Mouse (Mus musculus) liver, embryonic 15.5 days (tissue): ENCODE data around the gene Golga5. TPM values are rescaled to one million over a fixed set of nuclear protein-coding genes. Genes with fewer than 3 reads are reported as not detected.

Experiments
- ATAC-seq: fragments of 200-750 bp; cut with Nextera tagmentation; 2 replicates; pipeline ENCODE4 v1.8.0; 2017; ENCODE audit warnings: moderate number of reproducible peaks, mild to moderate bottlenecking, moderate library complexity; ENCODE audit not compliant: insufficient read depth
- H3K27ac ChIP-seq: fragments of 300-500 bp; sonication (generic); replicated peaks from 2 replicates; pipeline ENCODE4 v1.5.1; 2015; ENCODE audit warnings: mild to moderate bottlenecking, inconsistent platforms
- H3K27me3 ChIP-seq: fragments of 300-500 bp; sonication (generic); 2 replicates; pipeline ENCODE4 v1.6.1; 2015; ENCODE audit warnings: mild to moderate bottlenecking, inconsistent platforms
- H3K36me3 ChIP-seq: fragments of 300-500 bp; sonication (generic); replicated peaks from 2 replicates; pipeline ENCODE4 v1.6.1; 2015; ENCODE audit warnings: moderate library complexity, mild to moderate bottlenecking, inconsistent platforms
- H3K4me1 ChIP-seq: fragments of 300-500 bp; sonication (generic); replicated peaks from 2 replicates; pipeline ENCODE4 v1.6.1; 2015; ENCODE audit warnings: inconsistent platforms
- H3K4me2 ChIP-seq: fragments of 300-500 bp; sonication (generic); 2 replicates; pipeline ENCODE4 v1.6.1; 2015; ENCODE audit warnings: moderate library complexity, mild to moderate bottlenecking, inconsistent platforms
- H3K4me3 ChIP-seq: fragments of 300-500 bp; sonication (generic); replicated peaks from 2 replicates; pipeline ENCODE4 v1.5.1; 2015; ENCODE audit warnings: mild to moderate bottlenecking, inconsistent platforms
- H3K9ac ChIP-seq: fragments of 300-500 bp; sonication (generic); 2 replicates; pipeline ENCODE4 v1.6.1; 2015; ENCODE audit warnings: moderate library complexity, mild to moderate bottlenecking, inconsistent platforms
- H3K9me3 ChIP-seq: fragments of 300-500 bp; sonication (generic); replicated peaks from 2 replicates; pipeline ENCODE4 v1.6.1; 2016; ENCODE audit warnings: inconsistent platforms
- WGBS: fragments of 180-500 bp; shearing (Covaris S2); methylation state at CpG from one replicate; pipeline ENCODE4 v1.1.7; 2015; ENCODE audit warnings: mixed read lengths; ENCODE audit not compliant: insufficient replicate concordance; 5-methylcytosine and 5-hydroxymethylcytosine counted together
- polyA plus RNA-seq: library from polyadenylated mRNA; unstranded; fragments of >200 nt; fragmentation: Nextera tagmentation; extraction: Ambion mirVana; gene quantifications from 2 replicates; pipeline ENCODE4 v1.2.1, GENCODE M21; 2015

Gene Golga5
- polyA plus RNA-seq, 1 experiment from 2014 or later = 12.5 TPM

GRCm38 (mm10) chr12:102540278-102540677 lies 71.3 kb downstream of the Golga5 start:
- Histone ChIP-seq H3K9ac (no peak overlapping the region), H3K9me3 (no peaks in the 10 kb centered on the region), H3K27ac (no peak overlapping the region), H3K27me3 (0 out of 2 replicates have a peak, but pooled peaks cover 3% of the 10 kb centered on the region), H3K4me3 (no peak overlapping the region), H3K36me3 (no peaks in the 10 kb centered on the region), H3K4me2 (no peak overlapping the region), H3K4me1 (no peaks in the 10 kb centered on the region)
- no peak for ATAC-seq
- 51% methylated on average over 8 of the region's 8 CpGs for WGBS

- no peak overlapping the region for H3K9ac ChIP-seq
- H3K4me3 ChIP-seq = no peak overlapping the region
- no peak for ATAC-seq
- no peak overlapping the region for H3K4me2 ChIP-seq
- H3K27ac ChIP-seq = no peak overlapping the region
- 0 out of 2 replicates have a peak, but pooled peaks cover 3% of the 10 kb centered on the region for H3K27me3 ChIP-seq
- WGBS = 84% methylated on average over 7 of the region's 7 CpGs
- H3K9me3 ChIP-seq = no peaks in the 10 kb centered on the region
- H3K4me1 ChIP-seq = no peaks in the 10 kb centered on the region
- H3K36me3 ChIP-seq = no peaks in the 10 kb centered on the region
Measured at GRCm38 (mm10) chr12:102541168-102541567, 72.2 kb downstream of the Golga5 start.

GRCm38 (mm10) chr12:102545122-102545521 lies 76.2 kb downstream of the Golga5 start:
- H3K4me3 ChIP-seq = no peak overlapping the region
- no peak for ATAC-seq
- 0 out of 2 replicates have a peak, but pooled peaks cover 2% of the 10 kb centered on the region for H3K4me1 ChIP-seq
- no peak overlapping the region for H3K9ac ChIP-seq
- H3K9me3 ChIP-seq = no peaks in the 10 kb centered on the region
- H3K36me3 ChIP-seq = no peaks in the 10 kb centered on the region
- 50% methylated on average over 6 of the region's 6 CpGs for whole genome bisulfite sequencing
- H3K27me3 ChIP-seq = 0 out of 2 replicates have a peak, but pooled peaks cover 3% of the 10 kb centered on the region
- no peak overlapping the region for H3K27ac ChIP-seq
- H3K4me2 ChIP-seq = no peak overlapping the region

Other genes with a start within 250 kb of the Golga5 start
- 7.1 and 8.1 TPM in 2 replicates for gene Rin3, start 186.1 kb upstream of the Golga5 start, polyA plus RNA-seq
- gene Lgmn, start 29.3 kb upstream of the Golga5 start, polyA plus RNA-seq = 73.4 and 83.4 TPM in 2 replicates
- gene Chga, start 85.8 kb downstream of the Golga5 start, polyA plus RNA-seq = 2.5 and 2.6 TPM in 2 replicates
- 4.0 and 5.2 TPM in 2 replicates for gene Itpk1, start 235.8 kb downstream of the Golga5 start, polyA plus RNA-seq